Mouse (Mus musculus) gastrocnemius, postnatal 10 days (tissue): ENCODE data around the gene Gm44973. TPM values are rescaled to one million over a fixed set of nuclear protein-coding genes. Genes with fewer than 3 reads are reported as not detected.
"Not testable (repeated sequence)": the region's sequence is repeated elsewhere in the genome, so short reads cannot be mapped to it uniquely, and the experiment has no call there.

Experiments used
- DNase-seq: peaks from one replicate; pipeline ENCODE4 v3.0.0; 2021; ENCODE audit warnings: mixed read lengths
- long read RNA-seq, 2 experiments: library from polyadenylated mRNA; stranded (forward); transcript quantifications; one replicate each; pipeline ENCODE4 v2.0.0; 2021
- total RNA-seq, 2 experiments: library from RNA; stranded (reverse); gene quantifications; 2 replicates each; pipeline ENCODE4 v1.2.3; 2021

Gm44973 gene
- total RNA-seq, result not detected
- long read RNA-seq, experiment 1, partial matches to known transcripts, result 0 of 2 reads
- long read RNA-seq, experiment 1, other reads (novel, unspliced or antisense), result 2 of 2 reads
- long read RNA-seq, experiment 2, result 0 reads

DNA sequence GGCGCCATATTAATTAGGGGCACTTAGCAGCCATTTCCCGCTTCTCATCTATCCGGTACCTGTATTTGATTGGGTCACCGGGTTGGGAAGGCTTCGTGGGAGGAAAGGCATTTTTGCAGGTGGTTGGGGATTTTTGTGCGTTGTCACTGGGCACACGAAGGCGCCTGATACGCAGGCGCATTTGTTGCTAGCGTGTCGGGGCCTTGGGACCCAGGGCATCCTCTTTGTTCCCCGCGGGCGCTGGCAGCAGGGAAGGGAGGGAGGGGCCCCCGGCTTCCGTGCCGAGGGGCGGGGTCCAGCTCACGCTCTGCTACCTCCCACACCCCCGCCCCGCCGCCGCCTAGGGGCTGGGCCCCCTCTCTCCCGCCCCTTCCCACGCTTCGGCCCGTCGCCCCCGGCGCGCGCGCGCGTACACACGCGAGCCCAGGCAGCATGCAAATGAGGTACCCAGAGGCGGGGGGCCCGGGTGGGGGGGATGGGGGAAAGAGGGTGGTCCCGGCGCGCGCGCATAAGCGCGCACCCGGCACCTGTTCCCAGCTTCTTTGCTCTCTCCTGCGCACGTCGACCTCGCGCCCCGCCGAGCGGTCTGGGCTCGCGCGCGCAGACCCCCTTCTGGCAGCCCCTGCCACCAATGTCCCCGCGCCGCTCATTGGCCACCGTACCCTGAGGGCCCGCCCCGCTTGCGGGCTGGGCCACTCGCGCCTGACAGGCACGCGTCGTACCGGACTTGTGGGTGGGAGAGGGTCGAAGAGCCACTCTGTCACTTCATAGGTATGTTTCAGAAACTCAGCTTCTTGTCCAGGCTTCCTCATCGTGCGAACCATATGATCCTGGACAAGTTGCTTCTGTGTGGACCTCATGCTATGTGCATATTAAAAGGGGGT lies at the start of gene Gm44973:
Gene Gm44973 (plus strand): TSS at position 379 of the 884 bp plus-strand sequence.
- DNase-seq, result peak; percentile 94

GRCm38 (mm10) chr7:4971068-4971467 lies 44.2 kb upstream of the Gm44973 start, which contains the start of gene Sbk3:
Sbk3 (minus strand) TSS chr7:4971168.
- no peak for DNase-seq

DNA sequence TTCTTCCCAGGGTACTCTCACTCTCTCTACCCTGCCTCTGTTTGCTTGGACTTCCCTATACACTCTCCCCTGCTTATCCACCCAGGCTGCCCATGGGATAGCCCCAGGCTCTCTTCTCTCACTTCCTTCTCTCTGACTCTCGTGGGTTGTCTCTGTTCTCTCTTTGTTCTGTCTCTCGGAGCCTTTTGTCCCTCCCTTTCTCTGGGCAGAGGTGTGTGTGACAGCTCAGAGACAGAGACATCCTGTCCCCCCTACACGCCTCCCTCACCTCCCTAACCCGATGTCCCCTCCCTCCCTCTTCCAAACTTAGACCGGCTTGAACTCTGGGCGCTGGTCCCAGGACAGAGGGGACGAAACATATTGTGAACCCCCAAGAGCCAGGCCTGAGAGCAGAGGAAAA lies 43.6 kb upstream of the Gm44973 start:
- no peak for DNase-seq

- DNase-seq, result peak; percentile 70
These were observed 42.8 kb upstream of the Gm44973 start for GRCm38 (mm10) chr7:4972321-4973047.

DNA sequence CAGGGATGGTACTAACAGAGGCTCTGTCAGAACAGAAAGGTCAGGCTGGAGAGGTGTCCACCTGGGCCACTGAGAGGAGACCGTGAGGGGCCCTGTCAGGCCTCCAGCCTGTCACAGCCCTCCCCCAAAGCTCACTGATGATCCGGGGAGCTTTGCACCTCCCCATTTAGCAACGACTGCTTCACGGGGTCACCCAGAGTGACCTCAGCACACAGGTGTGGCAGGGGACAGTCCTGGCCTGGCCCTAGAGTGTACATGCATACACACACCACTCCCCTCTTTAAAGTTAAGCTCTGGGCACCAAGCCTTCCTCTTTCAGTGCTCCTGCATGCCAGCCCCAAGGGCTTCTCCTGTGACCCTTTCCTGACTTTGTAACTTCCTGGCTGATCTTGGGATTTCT lies 39.8 kb upstream of the Gm44973 start:
- DNase-seq, result no peak

DNA sequence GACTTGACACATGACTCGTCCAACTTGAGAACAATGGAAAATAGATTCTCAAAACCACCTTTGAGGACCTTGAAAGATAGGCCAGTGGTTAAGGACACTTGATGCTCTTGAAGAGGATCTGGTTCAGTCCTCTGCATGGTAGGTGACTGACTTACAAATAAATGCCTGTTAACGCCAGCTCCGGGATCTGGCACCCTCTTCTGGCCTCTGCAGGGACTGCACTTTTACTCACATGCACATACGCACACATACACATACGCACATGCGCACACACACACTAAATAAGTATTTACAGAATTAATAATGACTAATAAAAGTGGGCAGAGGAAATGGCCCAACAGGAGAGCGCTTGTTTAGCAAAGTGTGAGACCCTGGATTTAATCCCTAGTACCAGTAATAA lies 38.5 kb upstream of the Gm44973 start:
- no peak for DNase-seq

- no peak for DNase-seq
These were observed 27.0 kb upstream of the Gm44973 start for GRCm38 (mm10) chr7:4988250-4988649.

- DNase-seq, result no peak
These were observed 21.8 kb upstream of the Gm44973 start for GRCm38 (mm10) chr7:4993347-4993998.

GRCm38 (mm10) chr7:4993999-4994788 lies 21.1 kb upstream of the Gm44973 start:
- DNase-seq, result no peak

DNA sequence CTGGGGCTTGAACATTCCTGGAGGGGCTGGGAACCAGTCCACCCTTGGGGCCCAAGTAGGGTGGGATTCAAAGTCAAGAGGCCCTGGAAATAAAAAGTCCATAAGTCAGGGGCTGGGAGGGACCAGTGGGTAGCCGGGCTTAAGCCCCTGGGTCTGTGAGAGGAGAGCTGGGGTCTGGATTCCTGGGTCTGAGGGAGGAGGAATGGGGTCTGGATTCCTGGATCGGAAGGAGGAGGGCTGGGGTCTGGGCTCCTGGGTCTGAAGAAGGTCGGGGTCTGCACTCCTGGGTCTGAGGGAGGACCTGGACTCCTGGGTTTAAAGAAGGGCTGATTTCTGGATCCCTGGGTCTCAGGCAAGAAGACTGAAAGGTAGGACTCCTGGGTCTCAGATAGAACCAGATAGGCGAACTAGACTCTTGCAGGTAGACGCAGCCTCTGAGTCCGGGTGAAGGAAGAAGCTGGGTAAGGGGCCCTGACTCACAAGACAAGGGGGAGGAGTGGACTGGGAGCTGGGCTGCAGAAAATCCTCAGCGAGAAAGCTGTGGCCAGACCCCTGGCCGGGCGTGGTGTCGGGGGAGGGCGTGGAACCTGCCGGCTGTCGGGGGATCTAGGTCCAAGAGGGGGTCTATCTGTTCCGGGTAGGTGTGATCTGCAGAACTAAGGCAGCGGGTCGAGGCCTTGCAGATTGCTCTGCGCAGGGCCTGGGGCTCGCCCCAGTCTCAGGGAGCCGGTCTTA lies 19.9 kb upstream of the Gm44973 start:
- no peak for DNase-seq

DNA sequence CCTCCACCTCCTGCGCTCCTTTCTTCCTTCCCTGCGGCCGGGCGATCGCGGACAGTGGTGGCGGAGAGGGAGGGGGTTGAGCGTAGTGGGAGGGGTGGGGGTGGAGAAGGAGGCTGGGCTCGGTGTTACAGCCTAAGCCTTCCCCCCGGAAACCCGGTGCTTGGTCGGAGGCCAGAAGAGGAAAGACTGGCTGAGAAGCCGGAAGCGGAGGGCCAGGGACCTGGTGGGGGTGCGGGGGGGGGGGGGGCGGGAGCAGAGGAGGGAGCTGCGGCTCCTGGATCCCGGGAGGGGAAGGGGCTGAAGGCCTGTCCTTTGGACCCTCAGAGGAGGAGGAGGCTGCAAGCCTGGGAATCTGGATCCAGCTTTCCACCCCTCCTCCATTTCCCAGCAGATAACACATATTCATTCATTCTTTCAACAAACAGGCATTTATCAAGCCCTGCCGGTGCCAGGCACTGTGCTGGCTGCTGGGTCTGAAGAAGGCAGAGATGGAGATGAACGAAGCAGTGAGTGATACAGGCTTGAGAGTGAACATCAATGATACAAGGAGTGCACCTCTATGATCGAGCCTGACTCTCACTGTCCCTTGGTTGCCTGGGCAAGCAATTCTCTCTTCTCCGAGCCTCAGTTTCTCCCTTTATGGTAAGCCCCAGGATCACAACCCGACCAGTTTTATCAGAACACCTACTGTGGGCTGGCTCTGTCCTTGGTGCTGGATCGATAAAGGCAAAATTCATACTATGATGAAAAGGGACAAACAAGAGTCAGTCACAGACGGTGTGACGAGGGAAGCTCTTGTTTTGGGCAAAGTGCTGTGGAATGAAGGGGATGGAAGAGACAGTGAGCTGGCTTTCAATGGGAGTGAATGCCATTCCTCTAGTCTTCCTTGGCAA lies 19.0 kb upstream of the Gm44973 start, which contains the start of gene Zfp579:
Gene Zfp579 (minus strand): TSS at position 156 of the 893 bp plus-strand sequence.
- peak; percentile 96 for DNase-seq

GRCm38 (mm10) chr7:4996934-4997333 lies 18.4 kb upstream of the Gm44973 start:
- DNase-seq, result no peak

DNA sequence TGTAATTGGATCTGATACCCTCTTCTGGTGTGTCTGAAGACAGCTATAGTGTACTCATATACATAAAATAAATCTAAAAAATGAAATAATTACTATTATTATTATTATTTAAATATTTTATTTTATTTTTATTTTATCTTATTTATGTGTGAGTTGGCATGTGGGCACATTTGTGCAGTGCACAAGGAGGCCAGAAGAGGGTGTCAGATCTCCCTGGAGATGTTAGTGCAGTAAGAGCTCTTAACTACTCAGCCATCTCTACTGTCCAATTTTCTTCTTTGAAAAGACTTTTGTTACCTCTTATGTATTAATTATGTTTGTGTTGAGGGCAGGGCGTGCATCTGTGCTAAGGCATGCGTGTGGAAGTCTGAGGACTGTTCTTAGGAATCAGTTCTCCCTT lies 15.4 kb upstream of the Gm44973 start:
- no peak for DNase-seq

GRCm38 (mm10) chr7:5002876-5003275 lies 12.4 kb upstream of the Gm44973 start:
- DNase-seq, result not testable (repeated sequence)

GRCm38 (mm10) chr7:5008229-5008628 lies 7.1 kb upstream of the Gm44973 start:
- DNase-seq, result no peak

DNA sequence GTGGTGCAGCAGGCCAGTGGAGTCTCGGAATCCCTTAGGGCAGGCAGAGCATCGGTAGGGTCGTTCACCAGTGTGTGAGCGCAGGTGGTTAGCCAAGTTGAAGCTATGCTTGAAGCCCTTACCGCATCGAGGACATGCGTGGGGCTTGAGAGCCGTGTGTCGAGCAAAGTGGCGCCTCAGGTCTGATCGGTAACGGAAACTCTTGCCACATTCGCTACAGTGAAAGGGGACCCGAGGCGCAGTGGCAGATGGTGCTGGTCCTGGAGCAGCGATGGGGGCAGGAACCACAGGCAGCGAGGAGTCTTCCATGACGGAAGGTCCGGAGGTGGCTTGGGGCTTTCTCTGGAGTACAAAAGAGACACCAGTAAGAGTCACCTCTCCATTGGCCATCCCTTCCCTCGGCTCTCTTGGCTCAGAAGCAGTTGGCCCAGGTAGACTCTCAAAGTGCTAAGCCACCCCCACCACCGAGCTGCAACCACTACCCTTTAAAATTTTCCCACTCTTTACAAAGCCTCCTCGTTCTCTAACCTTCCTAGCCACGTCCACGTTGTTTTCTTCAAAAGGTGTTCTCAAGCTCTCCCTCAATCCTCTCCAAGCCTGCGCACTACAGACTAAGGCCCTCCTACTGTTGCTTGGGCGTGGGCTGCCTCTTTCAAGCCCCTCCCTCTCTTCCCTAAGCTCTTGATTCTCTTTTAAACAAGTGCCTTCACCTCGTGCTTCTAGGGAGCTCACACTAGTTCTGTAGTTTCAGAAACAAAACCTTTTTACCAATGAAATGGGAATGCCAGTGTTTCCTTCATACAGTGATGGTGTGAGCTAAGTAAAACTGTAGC lies 2.4 kb upstream of the Gm44973 start:
- DNase-seq, result no peak

DNA sequence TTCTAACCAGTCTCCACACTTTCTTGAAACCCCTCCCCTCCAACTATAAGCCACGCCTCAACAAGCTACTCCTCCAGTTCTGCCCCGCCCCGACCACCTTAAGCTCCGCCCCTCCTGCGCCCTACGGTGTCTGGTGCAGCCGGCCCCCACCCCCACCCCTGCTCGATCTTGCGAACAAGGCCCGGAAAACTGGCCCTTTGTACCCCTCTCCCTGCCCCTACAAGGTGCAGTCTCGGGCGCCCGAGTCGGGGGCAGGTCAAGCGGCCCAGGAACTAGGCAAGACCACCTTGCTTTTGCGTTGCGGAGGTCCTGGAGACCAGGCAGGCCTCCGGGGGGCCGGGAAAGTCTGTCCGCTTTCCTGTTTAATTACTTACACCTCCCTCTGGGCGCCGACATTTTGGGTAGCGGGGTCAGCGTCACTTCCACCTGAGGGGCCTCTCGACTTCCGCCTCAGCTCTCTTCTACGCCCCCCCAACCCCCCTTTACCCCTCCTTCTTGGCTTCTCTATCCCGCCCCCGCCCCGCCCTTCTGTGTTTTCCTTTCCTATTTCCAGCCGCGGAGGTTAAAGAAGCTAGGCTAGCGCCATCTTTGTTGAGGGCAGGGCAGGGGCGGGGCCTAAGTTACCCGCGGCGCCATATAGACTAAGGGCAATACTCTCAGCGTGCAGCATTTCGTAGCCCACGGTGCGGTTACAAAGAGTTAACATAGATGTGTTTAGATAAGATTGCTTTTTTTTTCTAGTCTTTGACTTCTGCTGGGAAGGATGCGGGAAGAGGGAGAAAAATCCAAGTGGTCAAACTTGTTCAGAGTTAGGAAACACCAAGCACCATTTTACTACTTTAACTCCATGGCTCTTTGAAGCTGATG lies 812 bp upstream of the Gm44973 start, which contains the start of the genes Zfp524 and Fiz1:
Gene Zfp524 (plus strand): TSS at position 165 of the 867 bp plus-strand sequence.
Gene Fiz1 (minus strand): TSS at position 447 of the 867 bp plus-strand sequence.
- DNase-seq, result peak; percentile 97

DNA sequence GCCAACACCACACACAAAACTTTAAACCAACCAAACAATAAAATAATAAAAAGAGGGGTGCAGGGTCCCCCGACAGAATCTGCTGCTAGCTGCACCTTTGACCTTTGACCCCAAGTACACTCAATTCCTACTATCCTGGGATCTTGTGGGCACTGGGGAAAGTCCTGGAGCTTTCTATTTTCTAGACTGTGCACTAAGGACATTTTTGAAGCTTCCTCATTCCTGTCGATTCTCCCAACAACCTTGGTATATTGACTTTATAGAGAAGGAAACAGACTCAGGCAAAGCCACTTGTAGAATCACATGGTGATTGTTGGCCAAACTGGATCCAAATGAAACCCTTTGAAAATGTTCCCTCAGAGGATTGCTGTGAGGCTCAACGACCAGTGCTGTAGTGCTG lies 761 bp downstream of the Gm44973 start:
- no peak for DNase-seq
